ENCODE assay signal across 8 mouse cellular contexts in the genomic region with DNA sequence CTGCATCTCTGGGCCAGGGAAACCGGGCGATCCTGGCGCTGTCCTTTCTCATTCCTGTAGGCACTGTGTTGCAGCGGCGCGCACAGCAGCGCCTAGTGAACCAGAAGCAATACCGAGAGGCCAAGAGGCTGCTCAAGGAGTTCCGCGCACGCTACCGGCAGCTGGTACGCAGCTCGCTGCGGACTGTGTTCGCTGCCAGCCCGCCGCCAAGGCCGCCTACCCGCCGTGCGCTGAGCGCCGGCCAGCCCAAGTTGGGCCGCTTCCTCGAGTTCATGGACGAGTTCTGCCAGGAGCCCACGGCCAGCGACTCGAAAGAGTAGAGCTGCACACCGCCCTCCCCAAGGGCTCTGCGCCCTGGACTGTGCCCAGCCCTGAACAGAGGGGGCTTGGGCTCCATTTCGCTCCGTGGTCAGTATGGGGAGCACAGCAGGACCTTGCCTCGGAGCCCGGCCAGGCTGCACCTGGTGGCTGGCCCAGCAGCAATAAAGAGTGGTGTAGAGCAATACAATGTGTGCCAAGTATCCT. TPM values are rescaled to one million over a fixed set of nuclear protein-coding genes. Genes with fewer than 3 reads are reported as not detected.
DNase-seq lines count a peak whose midpoint lies in the region; ATAC-seq and TF ChIP-seq lines count a peak whose summit lies in the region.

No protein-coding gene starts in this region.

- H3K27me3 ChIP-seq in heart, adult 2 months (ENCODE audit: control insufficient read depth, insufficient read depth, low read length): no peaks in the 10 kb centered on the region
- H3K27me3 ChIP-seq in limb, embryonic 13.5 days: peaks cover 46% of the 10 kb centered on the region
- H3K27me3 ChIP-seq in midbrain, embryonic 15.5 days (replicated peaks): peaks cover 15% of the 10 kb centered on the region; the same call in 1 of the 2 replicates

- intact Hi-C loops in heart, adult 2 months (cut with DNase I): no loop called here

- no peaks in the 10 kb centered on the region for H3K9me3 ChIP-seq in limb, embryonic 13.5 days
- no peaks in the 10 kb centered on the region for H3K9me3 ChIP-seq in midbrain, embryonic 15.5 days

- TF ChIP-seq POLR2A in heart, adult 2 months (IDR thresholded peaks at IDR 0.05; ENCODE audit: insufficient read depth, low read depth, low read length): no peak

- peak overlapping the region; percentile 36 for H3K9ac ChIP-seq in heart, adult 2 months (ENCODE audit: low read depth, low read length)
- H3K9ac ChIP-seq in limb, embryonic 13.5 days: peak overlapping the region; percentile 69
- H3K9ac ChIP-seq in midbrain, embryonic 15.5 days: peak overlapping the region; percentile 17; the same call in 1 of the 2 replicates

- peak overlapping the region; percentile 86 for H3K4me2 ChIP-seq in limb, embryonic 13.5 days (replicated peaks)
- peak overlapping the region; percentile 57 for H3K4me2 ChIP-seq in midbrain, embryonic 15.5 days

- TF ChIP-seq CTCF in heart, adult 2 months (IDR thresholded peaks at IDR 0.05): no peak

- H3K36me3 ChIP-seq in heart, adult 2 months (ENCODE audit: control insufficient read depth, insufficient read depth, low read length): no peaks in the 10 kb centered on the region
- peaks cover 27% of the 10 kb centered on the region for H3K36me3 ChIP-seq in limb, embryonic 13.5 days
- no peaks in the 10 kb centered on the region for H3K36me3 ChIP-seq in midbrain, embryonic 15.5 days (replicated peaks)

- no peaks in the 10 kb centered on the region; the same call in none of the 2 replicates for H3K4me1 ChIP-seq in heart, adult 2 months (ENCODE audit: control insufficient read depth, insufficient read depth, low read length)
- peaks cover 23% of the 10 kb centered on the region for H3K4me1 ChIP-seq in limb, embryonic 13.5 days
- peaks cover 17% of the 10 kb centered on the region for H3K4me1 ChIP-seq in midbrain, embryonic 15.5 days

- peak; percentile 16; the same call in 1 of the 2 replicates for ATAC-seq in limb, embryonic 13.5 days (ENCODE audit: low FRiP score, low read depth)
- ATAC-seq in midbrain, embryonic 15.5 days (replicated peaks): peak; percentile 59

- peak; percentile 40 to 42 for DNase-seq in heart, adult 2 months
- no peak for DNase-seq in heart, adult 8-10 months (ENCODE audit: low spot score)
- DNase-seq in cerebellum, postnatal 25 days: peak; percentile 75 to 79
- DNase-seq in gastrocnemius, postnatal 10 days: peak; percentile 49
- peak; percentile 9 for DNase-seq in kidney, adult 11 months
- peak; percentile 50 for DNase-seq in testis, postnatal 10 days (ENCODE audit: low spot score)

- H3K27ac ChIP-seq in heart, adult 2 months: no peak overlapping the region
- H3K27ac ChIP-seq in limb, embryonic 13.5 days: no peak overlapping the region
- H3K27ac ChIP-seq in midbrain, embryonic 15.5 days: no peak overlapping the region

- H3K79me2 ChIP-seq in heart, adult 2 months (replicated peaks; ENCODE audit: control insufficient read depth, insufficient read depth, low read length): no peaks in the 10 kb centered on the region

- 1% methylated on average over 36 of the region's 36 CpGs for WGBS in heart, adult 2 months
- 1% methylated on average over 35 of the region's 36 CpGs for WGBS in limb, embryonic 13.5 days
- under 1% methylated on average over 36 of the region's 36 CpGs for WGBS in midbrain, embryonic 15.5 days

- TF ChIP-seq EP300 in heart, adult 2 months (IDR thresholded peaks at IDR 0.05; ENCODE audit: insufficient read depth, low read depth, low read length): no peak

- peak overlapping the region; percentile 42 for H3K4me3 ChIP-seq in heart, adult 2 months
- H3K4me3 ChIP-seq in limb, embryonic 13.5 days: peak overlapping the region; percentile 44
- peak overlapping the region; percentile 29 for H3K4me3 ChIP-seq in midbrain, embryonic 15.5 days

RNA-seq across cellular contexts. Expression of gene Spcs2, which starts 54.1 kb away (rescaled TPM):
- total RNA-seq in heart, adult 2 months (2021): 10 to 100 TPM; 58.8 to 60.9 TPM
- polyA plus RNA-seq in heart, adult 2 months (2012; rRNA removed): 21.0 and 40.0 TPM in 2 replicates
- 10 to 100 TPM; 60.3 to 67.9 (median 63.1) TPM for total RNA-seq in heart, adult 8-10 months (2022)
- total RNA-seq in gastrocnemius, postnatal 10 days (2021): 10 to 100 TPM; 55.7 to 62.1 TPM
- polyA plus RNA-seq in limb, embryonic 13.5 days (2015; fragmentation: Nextera tagmentation; extraction: Ambion mirVana): 380 and 391 TPM in 2 replicates
- polyA plus RNA-seq in midbrain, embryonic 15.5 days (2015; fragmentation: Nextera tagmentation; extraction: Ambion mirVana): 262 and 264 TPM in 2 replicates

RNA-seq across cellular contexts. Expression of gene Xrra1, which starts 58.5 kb away (rescaled TPM):
- total RNA-seq in heart, adult 2 months (2021): under 1 TPM in 1 of 2 experiments, not detected in 1; 0.10 TPM
- polyA plus RNA-seq in heart, adult 2 months (2012; rRNA removed): 0.14 TPM in 1 of 2 replicates, not detected in the other
- total RNA-seq in heart, adult 8-10 months (2022): not detected
- total RNA-seq in gastrocnemius, postnatal 10 days (2021): 1 to 10 TPM; 1.3 TPM
- polyA plus RNA-seq in limb, embryonic 13.5 days (2015; fragmentation: Nextera tagmentation; extraction: Ambion mirVana): 0.15 and 0.27 TPM in 2 replicates
- 1.0 and 1.1 TPM in 2 replicates for polyA plus RNA-seq in midbrain, embryonic 15.5 days (2015; fragmentation: Nextera tagmentation; extraction: Ambion mirVana)

Comparison
In these comparisons a context has a peak if more than half of its experiments do, and no peak if none do; other contexts are left out.
1. H3K9ac ChIP-seq: peak in every context shown above with its lines; median percentile 69 in limb, embryonic 13.5 days; 36 in heart, adult 2 months; 17 in midbrain, embryonic 15.5 days.